Mouse (Mus musculus) spleen, adult 12 weeks (tissue): Measurements from ENCODE around the gene Cdkl5.

ENCODE experiments used
- DNase-seq: peaks from one replicate; pipeline ENCODE4 v3.0.0; 2022; ENCODE audit warnings: low spot score

The Cdkl5 gene

GRCm38 (mm10) chrX:160735650-160736049, 258.9 kb downstream of the Cdkl5 start, which contains the start of gene Ppef1:
Gene Ppef1, minus strand, starts transcription at chrX:160735765.
- no peak for DNase-seq
